Mouse (Mus musculus): ENCODE measurements at regions not wholly inside any gene's neighbourhood (a gene's known extent, or its start where the extent isn't known, plus 50 kb on each side); places are given as distances from the start of the nearest gene placed in this dataset.

DNA sequence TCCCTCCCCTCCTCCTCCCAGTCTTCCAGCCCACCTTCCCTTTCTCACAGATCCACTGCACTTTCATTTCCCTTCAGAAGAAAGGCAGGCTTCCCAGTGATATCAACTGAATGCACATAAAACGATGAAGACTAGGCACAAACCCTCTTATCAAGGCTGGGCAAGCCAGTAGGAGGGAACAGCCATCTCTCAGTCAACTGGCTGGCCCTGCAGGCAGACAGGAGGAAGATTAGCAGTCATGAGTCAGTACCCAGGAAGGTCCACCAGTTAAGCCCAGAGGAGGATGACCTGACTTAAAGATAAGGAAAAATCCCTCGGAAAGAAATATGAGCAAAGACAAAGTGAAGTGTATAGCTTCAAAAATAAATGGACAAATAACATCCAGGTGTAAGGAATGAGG lies 337.4 kb upstream of the Ube2e3 start:
- TF ChIP-seq POLR2A (IDR thresholded peaks at IDR 0.05; ENCODE audit: low read depth, low read length) (no peak), CTCF (IDR thresholded peaks at IDR 0.05; ENCODE audit: extremely low read depth, insufficient read length, insufficient replicate concordance, low read depth, low read length) (no peak)

Measured in small intestine, adult 2 months (tissue).